Mouse (Mus musculus): Measurements from ENCODE around the gene Sema5a.
"Not testable (repeated sequence)": the region's sequence is repeated elsewhere in the genome, so short reads cannot be mapped to it uniquely, and the experiment has no call there.

The Sema5a gene

DNA sequence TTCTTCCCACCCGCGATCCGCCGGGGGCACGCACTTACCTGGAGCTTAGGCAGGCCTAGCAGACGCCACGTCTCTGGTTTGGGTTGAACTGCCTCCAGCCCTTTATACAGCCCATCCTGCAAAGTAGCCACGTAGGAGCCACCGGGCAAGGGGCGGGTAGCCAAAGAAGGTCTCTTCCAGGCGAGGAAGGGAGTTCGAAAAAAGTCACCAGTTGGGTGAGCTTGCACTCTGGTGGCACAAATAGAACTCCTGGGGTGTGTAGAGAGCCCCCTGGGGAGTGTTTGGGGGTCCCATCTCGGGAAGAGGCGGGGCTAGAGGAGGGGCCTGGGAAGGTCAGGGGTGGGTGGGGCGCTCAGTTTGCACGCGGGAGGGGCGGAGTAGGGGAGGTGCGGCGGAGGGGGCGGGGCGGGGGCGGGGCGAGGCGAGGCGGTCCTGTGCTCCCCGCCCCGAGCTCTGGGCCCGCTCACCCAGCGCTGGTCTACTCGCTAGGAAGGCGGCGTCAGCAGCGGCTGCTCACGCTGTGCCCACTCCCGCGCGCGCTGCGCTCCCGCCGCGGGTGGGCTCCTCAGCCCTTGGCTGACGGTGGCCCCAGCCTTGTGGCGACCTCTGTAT lies at the start of gene Sema5a:
Gene Sema5a, plus strand, starts transcription at position 467 of the 612 bp plus-strand sequence.
- DNase-seq (ENCODE audit: extremely low spot score, low spot score): peak; percentile 82

DNA sequence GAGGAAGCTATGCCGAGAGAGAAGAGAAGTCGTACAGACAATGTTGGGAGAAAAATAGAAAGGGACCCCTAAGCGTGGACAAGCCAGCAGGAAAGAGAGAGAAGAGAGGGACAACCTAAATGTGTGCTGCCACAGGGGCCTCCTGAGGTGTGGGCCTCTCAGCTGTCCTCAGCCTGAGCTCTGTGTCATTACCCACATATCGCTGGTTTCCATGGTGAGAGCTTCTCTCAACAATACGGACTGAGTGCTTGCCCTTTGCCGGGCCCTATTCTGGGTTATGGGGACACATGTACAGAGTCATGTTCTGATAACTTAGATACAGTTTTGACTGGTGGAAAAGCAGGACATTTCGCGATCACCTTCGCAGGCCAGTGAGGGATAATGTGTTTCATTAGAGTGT lies 46.5 kb upstream of the Sema5a start:
- DNase-seq (ENCODE audit: extremely low spot score, low spot score): no peak

DNA sequence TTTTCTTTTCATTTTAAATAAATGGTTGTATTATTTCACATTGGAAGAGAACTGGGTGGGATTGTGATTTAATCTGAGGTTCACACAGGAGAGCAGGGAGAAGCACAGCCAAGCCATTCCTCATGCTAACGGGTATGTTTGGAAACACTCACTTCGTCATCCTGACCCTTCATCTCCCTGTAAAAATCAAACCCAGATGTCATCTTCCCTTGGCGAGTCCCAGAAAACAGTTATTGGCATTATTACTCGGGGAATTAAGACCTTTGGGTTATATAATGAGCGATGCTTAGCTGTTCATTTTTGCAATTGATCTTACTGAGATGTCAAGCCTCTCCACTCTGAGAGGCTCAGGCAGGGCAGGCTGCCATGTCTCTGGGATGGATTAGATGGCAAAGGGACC lies 46.0 kb upstream of the Sema5a start:
- no peak for DNase-seq (ENCODE audit: extremely low spot score, low spot score)

DNA sequence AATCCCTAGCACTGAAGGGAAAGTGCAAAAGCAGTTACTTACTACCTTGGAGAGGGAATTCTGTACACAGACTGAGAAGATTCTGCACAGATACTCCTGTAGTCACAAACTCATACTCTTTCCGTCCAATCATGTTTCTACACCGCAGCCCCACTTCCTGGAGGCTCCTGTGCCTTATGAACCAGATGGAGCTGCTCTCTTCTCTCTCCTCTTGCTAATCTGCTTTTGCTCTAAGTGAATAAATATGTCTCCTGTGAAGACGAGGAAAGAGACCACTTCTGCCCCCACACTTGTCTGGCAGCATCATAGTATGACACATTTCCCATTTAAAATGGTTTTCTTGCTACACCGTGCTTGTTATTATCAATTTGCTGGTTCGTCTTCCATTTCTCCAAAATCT lies 41.4 kb upstream of the Sema5a start:
- no peak for DNase-seq (ENCODE audit: extremely low spot score, low spot score)

DNA sequence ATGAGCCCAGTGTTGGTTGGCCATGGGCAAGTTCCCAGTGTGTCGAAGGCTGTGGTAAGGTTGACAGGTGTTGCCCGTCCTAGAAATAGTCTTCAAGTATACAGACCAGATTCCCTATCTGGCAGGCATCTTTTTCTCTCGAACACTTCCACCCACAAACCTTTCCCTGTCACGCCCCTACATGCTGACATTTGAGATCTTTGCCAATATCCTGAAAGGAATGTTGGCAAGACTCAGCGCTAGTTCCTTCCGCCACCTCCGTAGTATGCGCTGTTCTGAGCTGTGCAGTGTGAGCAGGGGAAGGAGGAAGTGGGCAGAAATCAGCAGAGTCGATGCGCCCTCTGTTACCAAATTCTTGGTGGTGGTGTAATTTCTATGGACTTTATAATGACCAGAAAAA lies 39.7 kb upstream of the Sema5a start:
- no peak for DNase-seq (ENCODE audit: extremely low spot score, low spot score)

DNA sequence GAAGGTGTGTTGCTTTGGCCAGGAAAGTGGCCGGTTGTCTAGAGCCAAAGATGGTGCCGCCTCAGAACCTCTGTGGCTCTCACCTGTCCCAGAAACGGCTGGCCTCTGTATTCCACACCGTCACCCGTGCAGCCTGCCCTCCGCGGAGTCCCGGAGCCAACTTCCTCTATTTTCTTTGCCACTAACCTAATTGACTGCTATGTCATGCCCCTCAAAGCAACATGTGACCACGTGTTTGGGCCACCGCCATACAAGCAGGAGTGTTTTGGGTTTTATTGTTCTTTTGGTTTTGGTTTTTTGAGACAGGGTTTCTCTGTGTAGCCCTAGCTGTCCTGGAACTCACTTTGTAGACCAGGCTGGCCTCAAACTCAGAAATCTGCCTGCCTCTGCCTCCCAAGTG lies 29.9 kb upstream of the Sema5a start:
- DNase-seq (ENCODE audit: extremely low spot score, low spot score): not testable (repeated sequence)

DNA sequence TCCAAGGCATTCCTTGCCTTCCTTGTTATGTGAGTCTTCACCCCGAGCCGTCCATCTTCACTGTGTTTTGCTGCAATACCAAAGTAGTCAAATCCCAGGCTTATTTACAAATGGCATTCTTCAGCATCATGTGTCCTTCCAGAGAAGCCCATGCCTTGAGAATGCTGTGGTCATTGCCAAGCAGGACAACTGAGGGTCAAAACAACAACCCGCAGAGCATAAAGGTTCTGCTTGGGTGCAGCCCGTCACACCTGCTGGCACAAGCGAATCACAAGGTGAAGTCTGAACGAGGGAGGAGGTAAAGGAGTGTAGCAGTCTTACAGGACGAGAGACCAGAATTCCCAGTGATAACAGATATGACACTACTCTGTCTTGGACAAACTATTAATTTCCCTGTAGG lies 21.6 kb upstream of the Sema5a start:
- no peak for DNase-seq (ENCODE audit: extremely low spot score, low spot score)

DNA sequence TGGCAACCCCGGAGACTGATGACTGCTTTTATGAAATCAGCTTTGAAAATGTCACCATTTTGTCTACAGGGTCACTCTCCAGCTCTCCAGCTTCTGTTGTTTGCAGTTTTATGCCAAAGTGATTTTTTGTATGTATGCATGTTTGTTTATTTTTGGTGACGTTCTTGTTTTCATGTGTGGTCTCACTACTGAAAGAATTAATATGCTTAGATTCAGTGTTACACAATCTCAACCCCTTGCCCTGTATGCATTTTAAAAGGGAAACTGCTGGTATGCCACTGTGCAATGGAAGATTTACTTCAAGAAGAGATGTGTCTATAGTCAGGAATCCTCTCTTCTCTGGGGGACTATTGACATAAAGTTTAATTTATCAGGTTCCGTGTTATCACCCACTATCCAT lies 19.2 kb upstream of the Sema5a start:
- no peak for DNase-seq (ENCODE audit: extremely low spot score, low spot score)

DNA sequence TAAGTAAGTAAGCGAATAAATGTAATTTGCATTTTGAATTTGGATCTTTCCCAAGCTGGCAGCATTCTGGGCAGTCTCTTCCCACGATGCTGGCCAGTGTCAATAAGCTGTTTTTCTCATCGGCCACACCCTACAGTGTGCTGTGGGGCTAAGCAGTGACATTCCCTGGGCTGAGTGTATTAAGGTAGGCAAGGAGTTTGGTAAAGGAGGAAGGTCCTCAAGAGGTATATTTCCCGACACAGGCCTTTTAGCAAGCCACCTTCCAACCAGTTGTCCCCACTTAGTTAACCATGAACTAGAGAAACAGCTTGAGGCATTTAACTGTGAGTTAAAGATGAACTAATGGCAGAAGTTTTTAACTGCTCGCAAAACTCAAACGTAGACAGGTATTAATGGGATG lies 18.2 kb upstream of the Sema5a start:
- no peak for DNase-seq (ENCODE audit: extremely low spot score, low spot score)

DNA sequence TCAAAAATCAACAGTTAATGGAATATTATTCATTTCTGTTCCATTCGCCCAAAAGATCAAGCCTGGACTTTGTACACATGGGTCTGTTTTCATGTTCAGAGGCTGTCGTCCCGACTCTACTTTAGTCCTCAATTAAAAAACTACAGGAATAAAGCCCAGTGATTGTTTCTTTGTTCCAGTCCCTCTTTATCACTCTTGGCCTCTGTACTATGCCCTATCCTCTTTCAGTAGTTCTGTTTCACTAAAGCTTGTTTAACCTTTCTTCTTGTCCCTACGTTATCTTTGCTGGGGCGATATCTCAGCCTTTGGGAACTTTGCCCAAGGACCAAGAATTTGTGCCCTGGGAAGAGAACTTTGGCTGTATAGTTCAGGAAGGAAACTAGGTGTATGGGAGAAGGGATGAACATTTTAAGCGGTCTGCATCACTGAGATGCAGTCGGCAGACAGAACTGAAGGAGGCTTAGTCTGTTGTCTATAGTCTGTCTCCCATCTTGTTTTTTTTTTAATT lies 17.7 kb upstream of the Sema5a start:
- no peak for DNase-seq (ENCODE audit: extremely low spot score, low spot score)

DNA sequence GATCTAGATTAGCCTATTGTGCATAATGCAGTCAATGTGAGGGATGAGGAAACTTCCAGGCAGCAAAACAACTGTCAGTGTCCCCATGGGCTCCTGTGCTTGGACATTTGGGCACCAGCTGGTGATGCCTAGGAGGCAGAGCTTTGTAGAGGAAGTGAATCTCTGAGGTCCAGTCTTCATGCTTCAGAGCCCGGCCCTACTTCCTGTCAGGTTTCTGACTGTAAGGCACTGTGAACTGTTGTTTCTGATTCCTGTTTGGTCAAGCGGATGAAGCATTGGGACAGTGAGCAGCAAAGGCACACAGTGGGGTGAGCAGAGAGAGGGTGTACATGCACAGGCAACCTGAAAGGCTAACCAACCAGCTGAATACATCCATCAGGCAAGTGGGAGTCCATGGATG lies 14.5 kb upstream of the Sema5a start:
- no peak for DNase-seq (ENCODE audit: extremely low spot score, low spot score)

DNA sequence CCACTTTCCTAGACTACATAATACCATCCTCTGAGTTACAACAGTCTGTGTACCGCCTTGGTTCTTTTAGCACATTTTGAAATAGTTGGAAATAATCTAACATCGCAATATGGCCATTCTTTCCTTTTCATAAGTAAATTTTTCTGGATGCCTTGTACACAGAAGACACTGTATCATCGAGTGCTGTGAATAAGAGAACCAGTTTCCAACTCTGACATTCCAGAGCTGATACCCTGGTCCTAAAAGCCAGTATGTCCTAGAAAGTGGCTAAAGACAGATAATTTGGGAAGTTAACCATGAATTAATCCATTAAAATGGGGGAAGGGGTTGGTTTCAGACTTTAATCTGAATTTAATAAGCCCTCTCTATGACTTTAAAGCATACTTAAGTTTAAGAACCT lies 12.4 kb upstream of the Sema5a start:
- no peak for DNase-seq (ENCODE audit: extremely low spot score, low spot score)

DNA sequence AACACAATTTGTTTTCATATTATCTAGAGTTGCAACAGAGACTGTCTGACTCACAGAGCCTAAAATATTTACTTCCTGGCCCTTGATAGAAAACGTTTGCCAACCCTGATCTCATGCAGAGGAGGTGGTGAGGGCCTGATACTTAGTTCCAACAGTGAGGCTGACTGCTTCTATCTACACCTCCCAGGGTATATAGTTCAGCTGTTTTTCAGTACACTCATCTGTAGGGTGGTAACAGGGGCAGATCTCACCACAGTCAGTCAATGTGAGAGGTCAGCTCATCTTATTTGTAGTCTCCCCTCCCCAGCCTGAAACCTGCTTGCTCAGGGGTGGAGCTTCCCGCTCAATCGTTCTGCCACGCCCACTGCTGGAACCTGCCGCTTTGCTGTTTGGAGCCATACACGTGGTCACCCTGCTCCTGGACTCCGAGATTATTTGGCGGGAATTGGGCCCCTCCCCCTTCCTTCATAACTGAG lies 11.9 kb upstream of the Sema5a start:
- not testable (repeated sequence) for DNase-seq (ENCODE audit: extremely low spot score, low spot score)

DNA sequence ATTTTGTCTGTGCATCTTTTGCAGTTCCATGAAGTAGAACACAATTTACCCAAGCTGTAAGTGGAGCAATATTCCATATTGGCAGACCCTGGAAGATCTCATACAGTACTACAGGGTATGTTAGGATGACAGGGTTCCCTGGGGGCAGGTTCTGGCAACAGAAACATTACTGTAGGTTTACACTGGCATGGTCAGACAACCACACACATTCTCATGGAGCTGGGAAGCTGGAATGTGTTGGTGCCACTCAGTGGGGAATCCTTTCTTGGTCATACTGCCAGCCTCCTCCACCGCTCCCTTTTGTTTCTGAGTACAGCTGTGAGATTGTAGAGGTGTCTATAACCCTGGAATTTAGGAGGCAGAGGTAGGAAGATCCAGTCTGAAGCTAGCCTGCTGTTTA lies 11.2 kb upstream of the Sema5a start:
- DNase-seq (ENCODE audit: extremely low spot score, low spot score): no peak

DNA sequence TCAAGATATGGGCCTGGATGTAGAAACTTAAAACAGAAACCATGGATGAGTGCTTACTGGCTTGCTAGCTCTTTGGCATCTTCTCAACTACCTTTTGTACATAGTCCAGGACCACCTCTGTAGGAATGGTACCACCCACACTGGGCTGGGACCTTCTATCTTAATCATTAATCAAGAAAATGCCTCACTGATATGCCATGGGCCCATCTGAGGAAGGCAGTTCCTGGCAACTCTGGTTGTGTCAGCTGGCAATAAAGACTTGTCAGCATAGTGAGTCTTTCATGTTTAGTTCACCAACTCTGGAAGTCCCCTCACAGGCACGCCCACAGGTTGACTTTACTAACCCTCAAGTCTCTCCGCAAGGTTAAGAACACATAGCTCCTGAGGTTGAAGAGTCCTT lies 5.5 kb upstream of the Sema5a start:
- DNase-seq (ENCODE audit: extremely low spot score, low spot score): no peak

DNA sequence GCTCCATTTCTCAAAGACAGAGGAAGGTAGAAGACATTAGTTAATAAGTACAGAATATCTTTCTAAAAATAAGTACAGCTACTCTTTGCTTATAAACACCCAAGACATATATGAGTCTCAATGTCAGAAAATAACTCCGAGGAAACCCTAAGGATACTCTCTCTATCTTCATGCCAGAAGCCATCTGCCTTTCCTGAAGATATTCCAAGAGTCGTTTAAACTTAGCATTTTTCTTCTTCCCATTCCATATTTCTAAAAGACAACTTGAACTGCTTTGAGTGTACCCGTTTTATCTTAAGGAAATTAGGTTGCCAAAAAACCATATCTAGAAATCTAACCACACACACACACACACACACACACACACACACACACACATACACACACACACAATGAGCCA lies 4.5 kb upstream of the Sema5a start:
- DNase-seq (ENCODE audit: extremely low spot score, low spot score): no peak

DNA sequence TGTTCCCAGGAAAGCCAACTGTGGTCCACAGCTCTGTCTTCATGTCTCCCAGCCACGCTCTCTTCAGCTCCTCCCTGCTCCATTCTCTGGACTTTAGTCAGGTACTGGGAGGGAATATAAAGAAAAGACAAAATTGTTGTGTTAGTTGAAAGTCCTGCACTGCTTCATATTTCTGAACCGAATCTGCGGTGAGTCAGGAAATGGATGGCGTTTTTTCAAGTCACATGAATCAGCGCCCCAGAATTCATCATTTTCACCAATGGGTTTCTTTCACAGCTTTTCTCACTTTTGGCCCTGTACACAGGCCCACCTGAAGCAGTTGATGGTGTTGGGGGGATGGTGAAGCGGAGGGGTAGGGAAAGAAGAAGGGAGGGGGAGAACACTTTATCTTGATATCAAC lies 2.9 kb upstream of the Sema5a start:
- DNase-seq (ENCODE audit: extremely low spot score, low spot score): no peak

DNA sequence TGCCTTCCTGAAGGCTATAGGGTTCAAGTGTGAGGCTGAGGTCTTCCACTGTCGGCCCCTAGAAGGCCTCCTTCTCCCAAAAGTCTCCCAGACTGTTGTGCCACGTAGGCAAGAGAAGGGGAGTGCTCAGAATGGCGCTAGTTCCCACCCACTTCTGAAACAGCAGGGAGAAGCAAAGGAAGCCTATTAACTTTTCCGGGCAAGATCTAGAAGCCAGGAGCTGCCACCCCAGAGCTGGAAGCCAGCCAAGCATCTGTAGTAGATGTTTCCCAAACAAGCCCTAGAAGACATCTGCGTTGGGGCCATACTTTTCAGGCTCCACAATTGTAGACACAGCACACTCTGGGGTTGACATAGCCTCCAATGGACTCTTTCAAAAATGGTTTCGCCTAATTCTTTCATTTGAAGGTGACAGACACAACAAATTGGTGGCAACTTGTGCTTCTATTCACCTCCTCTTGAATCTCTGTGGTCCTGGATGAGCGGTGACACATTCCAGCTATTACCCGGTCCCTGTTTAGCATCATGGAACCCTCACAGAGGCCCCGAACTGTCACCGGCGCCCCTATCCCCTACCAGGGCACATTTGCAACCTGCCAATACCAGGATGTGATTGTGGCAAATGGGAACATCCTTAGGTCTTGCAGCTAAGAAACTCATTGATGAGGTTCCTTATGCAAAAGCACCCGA lies 1.4 kb upstream of the Sema5a start:
- no peak for DNase-seq (ENCODE audit: extremely low spot score, low spot score)

DNA sequence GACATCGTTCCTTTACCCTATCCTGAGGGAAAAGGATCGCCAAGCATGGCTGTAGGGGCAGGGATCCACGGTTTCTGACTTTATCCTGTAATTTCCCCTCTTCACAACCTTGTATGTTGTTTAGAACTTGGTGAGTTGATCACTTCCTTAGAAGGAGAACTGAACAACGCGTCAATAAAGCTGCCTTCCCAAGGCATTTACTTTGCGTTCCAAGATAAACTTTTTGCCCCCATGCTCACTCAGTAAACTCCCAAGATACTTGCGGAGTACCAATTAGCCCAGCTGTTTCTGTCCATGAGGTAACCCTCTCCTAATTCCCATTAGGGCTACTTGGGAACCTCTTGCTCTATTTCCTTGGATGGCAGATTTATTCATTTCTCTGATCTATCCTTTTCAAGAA lies 786 bp upstream of the Sema5a start:
- no peak for DNase-seq (ENCODE audit: extremely low spot score, low spot score)

DNA sequence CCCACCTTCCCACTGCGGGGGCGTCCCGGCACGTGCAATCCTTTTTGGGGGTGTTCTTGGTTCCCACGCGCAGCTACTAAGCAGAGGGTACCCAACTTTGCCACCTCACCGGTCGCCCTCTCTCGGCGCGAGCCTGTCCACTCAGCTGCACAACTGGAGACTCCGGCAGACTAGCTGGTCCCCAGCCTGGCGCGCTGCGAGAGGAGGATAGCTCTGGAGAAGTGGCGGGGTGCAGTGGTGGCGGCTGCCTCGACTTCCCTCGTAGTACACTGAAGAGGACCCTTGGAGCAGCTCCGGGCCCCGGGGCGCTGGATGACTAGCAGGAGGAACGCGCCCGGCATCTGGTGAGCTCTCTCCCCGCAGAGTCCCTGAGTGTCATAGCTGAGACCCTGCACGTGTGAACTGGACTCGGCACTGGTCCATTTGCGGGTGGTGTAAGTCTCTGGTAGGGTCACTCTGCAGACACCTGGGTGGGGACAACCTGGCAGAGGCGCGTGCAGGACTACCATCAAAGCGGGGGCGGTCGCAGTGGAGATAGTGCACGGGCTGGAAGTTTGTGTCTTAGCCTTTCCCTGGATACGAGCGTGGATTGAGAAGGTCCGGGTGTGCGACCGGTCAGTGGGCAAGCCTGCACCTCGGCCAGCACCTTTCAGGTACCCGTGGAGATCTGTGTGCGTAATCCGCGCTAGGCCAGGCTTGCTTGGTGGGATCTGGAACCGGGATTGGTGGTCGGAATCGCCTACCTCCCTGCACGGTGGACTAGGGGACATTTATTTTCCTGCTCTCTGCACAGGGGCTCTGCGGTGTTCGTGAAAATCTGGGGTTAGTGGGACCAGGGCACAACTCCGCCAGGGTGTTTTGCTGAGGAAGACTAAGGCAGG lies 586 bp downstream of the Sema5a start:
- peak; percentile 77 for DNase-seq (ENCODE audit: extremely low spot score, low spot score)

DNA sequence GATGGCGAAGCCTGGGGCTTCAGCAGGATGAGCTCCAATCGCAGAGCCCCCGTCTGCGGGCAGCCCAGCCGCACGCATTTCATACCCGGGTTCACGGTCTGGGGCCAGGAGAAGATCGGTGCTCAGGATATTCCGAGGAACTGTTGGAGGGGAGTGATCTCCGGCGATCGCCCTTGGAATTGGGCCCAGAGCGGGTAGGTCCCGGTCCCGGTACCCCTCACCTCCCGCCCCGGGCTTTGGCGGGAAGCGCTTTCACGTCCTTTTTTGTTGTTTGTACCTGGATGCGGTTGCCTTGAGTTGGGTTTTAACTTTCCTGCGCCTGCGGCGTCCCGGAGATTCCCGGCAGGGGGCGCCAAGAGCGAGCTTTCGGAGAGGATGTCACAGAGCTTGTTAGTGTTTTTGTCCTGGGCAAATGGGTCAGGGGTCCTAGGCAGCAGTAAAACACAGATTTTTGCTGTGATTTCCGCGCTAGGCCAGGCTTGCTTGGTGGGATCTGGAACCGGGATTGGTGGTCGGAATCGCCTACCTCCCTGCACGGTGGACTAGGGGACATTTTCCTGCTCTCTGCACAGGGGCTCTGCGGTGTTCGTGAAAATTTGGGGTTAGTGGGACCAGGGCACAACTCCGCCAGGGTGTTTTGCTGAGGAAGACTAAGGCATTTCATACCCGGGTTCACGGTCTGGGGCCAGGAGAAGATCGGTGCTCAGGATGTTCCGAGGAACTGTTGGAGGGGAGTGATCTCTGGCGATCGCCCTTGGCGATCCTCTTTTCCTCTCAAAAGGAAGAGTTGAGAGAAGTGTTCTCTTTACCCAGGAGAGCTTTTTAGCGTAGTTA lies 1.4 kb downstream of the Sema5a start:
- DNase-seq (ENCODE audit: extremely low spot score, low spot score): peak; percentile 97

All from neural tube, embryonic 10.5 days (tissue).